In the genomic region with DNA sequence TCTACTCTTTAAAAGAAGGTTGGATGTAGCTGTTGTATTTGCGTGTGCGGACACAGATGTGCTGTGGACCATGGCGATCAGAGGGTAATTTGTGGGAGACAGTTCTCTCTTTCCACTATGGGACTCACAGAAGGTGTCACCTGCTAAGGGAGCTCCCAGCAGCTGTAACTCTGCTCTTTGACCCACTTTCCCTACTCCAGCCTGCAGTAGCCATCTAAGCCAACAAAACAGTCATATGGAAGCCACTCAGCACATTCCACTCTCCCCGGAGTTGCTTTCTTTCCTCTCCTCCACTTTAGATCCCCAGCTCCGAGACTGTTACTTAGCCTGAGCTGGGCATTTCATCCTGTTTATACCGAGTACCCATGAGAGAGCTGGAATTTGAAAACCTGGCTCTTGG, we compare ENCODE assay signal across 27 mouse cellular contexts.
A peak's percentile ranks its signal among the peaks of the same experiment; 100 is the strongest.
DNase-seq lines count a peak whose midpoint lies in the region; ATAC-seq lines count a peak whose summit lies in the region.
"Had no signal": no experiment of that assay in that cellular context is flagged by ENCODE, and none has a peak within 500 bp of the region (broad histone marks: within the 10 kb centered on the region; RNA-seq: fewer than 3 reads in every experiment).

No protein-coding gene starts in this region.

- no peaks in the 10 kb centered on the region for H3K9me3 ChIP-seq in kidney, embryonic 16.5 days (ENCODE audit: low read length)
- H3K9me3 ChIP-seq: embryonic facial prominence, embryonic 12.5 days; forebrain, embryonic 10.5 days; forebrain, embryonic 15.5 days; hindbrain, embryonic 12.5 days; megakaryocyte, embryonic 14.5 days; midbrain, embryonic 12.5 days had no signal

- no peak overlapping the region for H3K4me3 ChIP-seq in kidney, embryonic 16.5 days (ENCODE audit: low read length)
- H3K4me3 ChIP-seq: embryonic facial prominence, embryonic 12.5 days; forebrain, embryonic 10.5 days; forebrain, embryonic 15.5 days; hindbrain, embryonic 12.5 days; megakaryocyte, embryonic 14.5 days; midbrain, embryonic 12.5 days had no signal

- H3K4me1 ChIP-seq in kidney, embryonic 16.5 days (ENCODE audit: insufficient read depth, low read length): peaks cover 24% of the 10 kb centered on the region
- H3K4me1 ChIP-seq: megakaryocyte, embryonic 14.5 days had no signal

- no peak overlapping the region for H3K9ac ChIP-seq in kidney, embryonic 16.5 days (replicated peaks; ENCODE audit: low read length)
- H3K9ac ChIP-seq: embryonic facial prominence, embryonic 12.5 days; forebrain, embryonic 15.5 days; hindbrain, embryonic 12.5 days; midbrain, embryonic 12.5 days had no signal

- DNase-seq in gastrocnemius, adult 18-20 months (ENCODE audit: low spot score): peak; percentile 11
- DNase-seq in gastrocnemius, postnatal 10 days: no peak
- peak; percentile 25 for DNase-seq in kidney, adult 9 months
- DNase-seq in kidney, postnatal 4 days: no peak
- DNase-seq in kidney, postnatal 36 days: peak; percentile 28 to 50
- no peak for DNase-seq in right cerebral cortex, postnatal 4 days
- DNase-seq: adrenal gland, adult 8-10 months; cerebellum, adult 2 months; cerebellum, postnatal 36 days; heart, postnatal 14 days; liver; lung, adult 18-20 months; lung, postnatal 4 days; spleen, adult 18-20 months; thymus, adult 18-20 months; thymus, postnatal 25 days had no signal

- H3K4me2 ChIP-seq in kidney, embryonic 16.5 days (replicated peaks; ENCODE audit: low read depth, low read length): no peak overlapping the region
- H3K4me2 ChIP-seq: embryonic facial prominence, embryonic 12.5 days; forebrain, embryonic 15.5 days; hindbrain, embryonic 12.5 days; midbrain, embryonic 12.5 days had no signal

- H3K36me3 ChIP-seq in kidney, embryonic 16.5 days (ENCODE audit: insufficient read depth, low read length): no peaks in the 10 kb centered on the region
- H3K36me3 ChIP-seq: embryonic facial prominence, embryonic 12.5 days; forebrain, embryonic 10.5 days; forebrain, embryonic 15.5 days; G1E; hindbrain, embryonic 12.5 days; midbrain, embryonic 12.5 days had no signal

- H3K27ac ChIP-seq in kidney, embryonic 16.5 days (ENCODE audit: low read length): 0 out of 2 replicates have a peak overlapping the region, but pooled peaks have one; percentile 12
- H3K27ac ChIP-seq: embryonic facial prominence, embryonic 12.5 days; forebrain, embryonic 10.5 days; forebrain, embryonic 15.5 days; hindbrain, embryonic 12.5 days; midbrain, embryonic 12.5 days; stomach, postnatal 0 days had no signal

- H3K27me3 ChIP-seq in kidney, embryonic 16.5 days (ENCODE audit: insufficient read depth, low read length): no peaks in the 10 kb centered on the region
- H3K27me3 ChIP-seq: embryonic facial prominence, embryonic 12.5 days; forebrain, embryonic 15.5 days; hindbrain, embryonic 12.5 days; midbrain, embryonic 12.5 days had no signal

- WGBS in kidney, embryonic 16.5 days: 74% methylated on average over 6 of the region's 6 CpGs

- ATAC-seq in kidney, embryonic 16.5 days (ENCODE audit: low FRiP score, low TSS enrichment): no peak
- ATAC-seq: forebrain, embryonic 15.5 days; intestine, embryonic 16.5 days; lung, postnatal 0 days had no signal

Comparison
In these comparisons a context has a peak if more than half of its experiments do, and no peak if none do; other contexts are left out.
1. DNase-seq: peak in gastrocnemius, adult 18-20 months (single experiment), kidney, adult 9 months (single experiment) and kidney, postnatal 36 days (2 of 2); none in gastrocnemius, postnatal 10 days (single experiment), kidney, postnatal 4 days (0 of 2) and right cerebral cortex, postnatal 4 days (single experiment).